Mouse (Mus musculus) megakaryocyte, embryonic 14.5 days (primary cell): ENCODE measurements around the gene Fam43b.

Experiments used
- FLI1 ChIP-seq: IDR thresholded peaks from 2 replicates; pipeline ENCODE4 v1.6.1; 2012; ENCODE audit warnings: low read length, inconsistent platforms, mixed read lengths
- GATA1 ChIP-seq: IDR thresholded peaks from 3 replicates; pipeline ENCODE4 v1.6.1; 2012; ENCODE audit warnings: mixed read lengths, low read length, inconsistent platforms, borderline replicate concordance

- TF ChIP-seq GATA1 (no peak), FLI1 (no peak)
These were observed 43.6 kb downstream of the Fam43b start for GRCm38 (mm10) chr4:138352692-138353091.
